Mouse (Mus musculus) retina, postnatal 1 day (tissue): Measurements from ENCODE around the gene Scrt2.
A peak's percentile ranks its signal among the peaks of the same experiment; 100 is the strongest.
"Not testable (repeated sequence)": the region's sequence is repeated elsewhere in the genome, so short reads cannot be mapped to it uniquely, and the experiment has no call there.

Experiments
- DNase-seq: peaks from one replicate; pipeline ENCODE4 v3.0.0-alpha.2; 2012

Gene Scrt2

DNA sequence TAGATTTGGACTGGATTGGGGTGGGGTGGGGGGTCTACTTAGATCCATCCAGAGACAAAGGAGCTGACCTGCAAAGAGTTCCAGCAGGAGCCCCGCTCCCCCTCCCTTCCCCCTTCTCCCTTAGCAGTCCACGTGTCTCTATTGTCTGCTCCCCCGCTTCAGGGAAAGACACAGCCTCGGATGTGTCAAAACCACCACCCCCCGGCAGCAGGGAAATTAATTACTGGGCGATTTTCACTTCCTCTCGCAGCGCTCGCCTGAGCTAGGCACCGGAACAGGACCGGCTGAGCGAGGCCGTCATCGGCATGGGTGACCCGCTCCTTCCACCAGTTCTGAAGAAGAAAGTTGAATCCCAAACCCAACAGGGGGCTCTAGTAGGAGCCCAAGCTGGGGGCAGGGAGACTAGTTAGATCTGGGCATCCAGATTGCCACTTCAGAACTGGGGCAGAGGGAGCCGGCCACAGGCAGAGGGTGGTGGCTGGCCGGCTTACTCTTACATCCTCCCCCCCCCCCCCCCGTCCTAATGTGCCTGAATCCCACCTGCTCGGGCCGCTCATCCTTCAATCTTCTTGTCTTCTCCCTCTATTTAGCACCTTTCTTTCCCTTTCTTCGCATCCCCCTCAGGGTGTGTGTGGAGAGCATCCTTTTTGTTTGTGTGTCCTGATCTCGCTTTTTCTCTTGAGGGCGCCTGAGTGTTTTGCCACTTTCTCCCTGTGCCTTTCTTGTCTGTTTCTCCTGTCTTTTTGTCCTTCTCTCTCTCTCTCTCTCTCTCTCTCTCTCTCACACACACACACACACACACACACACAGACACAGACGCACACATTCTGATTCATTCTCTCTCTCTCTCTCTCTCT is at the start of gene Scrt2:
Gene Scrt2 (plus strand): TSS at position 845 of the 857 bp plus-strand sequence.
- peak; percentile 89 for DNase-seq

DNA sequence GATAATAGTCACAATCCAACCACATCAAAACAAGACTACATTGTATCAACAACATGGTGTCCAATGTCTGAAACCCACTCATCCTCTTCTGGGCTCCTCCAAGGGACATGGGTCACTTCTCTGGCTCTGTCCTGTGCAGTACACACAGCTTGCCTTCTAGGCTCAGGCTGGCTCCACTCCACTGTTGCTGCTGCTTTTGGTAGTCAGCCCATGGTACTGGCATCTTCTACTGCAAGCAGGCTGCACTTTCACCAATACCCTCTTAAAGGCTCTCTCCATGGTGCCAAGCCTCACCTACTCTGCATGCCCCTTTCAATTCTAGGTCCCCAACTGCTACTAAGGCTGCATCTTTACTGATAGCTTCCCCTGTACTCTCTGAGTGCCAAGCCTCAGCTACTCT is 41.2 kb upstream of the Scrt2 start:
- DNase-seq: no peak

- peak; percentile 73 for DNase-seq
Measured at GRCm38 (mm10) chr2:152047116-152048002, 34.0 kb upstream of the Scrt2 start.

DNA sequence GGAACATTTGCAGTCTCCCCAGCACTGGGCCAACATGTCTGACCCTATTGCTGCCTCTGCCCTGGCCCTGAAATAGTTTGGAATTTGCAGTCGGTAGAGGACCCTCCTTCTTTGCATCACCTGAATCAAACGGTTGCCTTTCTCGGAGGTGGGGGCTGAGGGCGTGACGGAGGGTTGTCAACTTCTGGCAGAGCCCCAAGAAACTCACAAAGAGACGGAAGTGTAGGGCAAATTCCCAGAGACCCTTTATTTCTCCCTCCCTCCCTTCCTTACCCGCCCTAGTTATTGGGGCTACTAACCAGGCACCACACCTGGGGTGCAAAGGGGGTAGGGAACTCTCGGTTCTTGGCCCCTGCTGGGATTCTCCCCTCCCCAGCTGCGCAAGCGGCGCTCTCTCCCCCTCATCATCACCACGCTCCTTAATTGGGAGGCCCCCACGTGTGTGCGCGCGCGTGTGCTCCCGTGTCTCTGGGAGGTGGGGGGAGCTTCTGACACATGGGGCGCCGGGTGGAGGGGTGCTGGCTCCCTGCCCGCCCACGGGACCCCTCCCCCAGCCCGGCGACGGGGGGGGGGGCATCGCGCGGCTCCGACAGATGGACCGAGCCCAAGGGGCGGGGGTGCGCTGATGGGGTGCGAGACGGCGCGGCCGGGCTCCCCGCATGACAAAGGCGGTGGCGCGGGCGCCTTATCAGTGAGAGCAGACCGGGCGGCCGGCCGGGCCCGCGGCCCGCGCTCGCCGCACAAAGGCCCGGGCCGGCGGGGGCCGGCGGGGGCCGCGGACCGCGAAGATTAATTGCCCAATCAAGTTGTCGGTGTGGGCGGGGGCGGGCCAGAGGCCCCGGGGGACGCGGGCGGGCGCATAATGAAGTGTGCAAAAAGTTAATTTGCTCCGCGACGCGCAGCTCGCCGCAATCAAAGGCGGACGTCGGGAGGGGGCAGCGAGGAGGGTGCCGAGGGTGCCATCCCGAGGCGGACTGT is 33.0 kb upstream of the Scrt2 start:
- peak; percentile 73 for DNase-seq

- DNase-seq: peak; percentile 68
Measured at GRCm38 (mm10) chr2:152048981-152049441, 32.3 kb upstream of the Scrt2 start.

- no peak for DNase-seq
Measured at GRCm38 (mm10) chr2:152049611-152050270, 31.6 kb upstream of the Scrt2 start.

- DNase-seq: peak; percentile 45
Measured at GRCm38 (mm10) chr2:152050316-152050715, 31.0 kb upstream of the Scrt2 start.

GRCm38 (mm10) chr2:152051985-152052384 is 29.3 kb upstream of the Scrt2 start:
- no peak for DNase-seq

GRCm38 (mm10) chr2:152055406-152055805 is 25.9 kb upstream of the Scrt2 start:
- no peak for DNase-seq

GRCm38 (mm10) chr2:152056368-152057251 is 24.7 kb upstream of the Scrt2 start:
- DNase-seq: no peak

DNA sequence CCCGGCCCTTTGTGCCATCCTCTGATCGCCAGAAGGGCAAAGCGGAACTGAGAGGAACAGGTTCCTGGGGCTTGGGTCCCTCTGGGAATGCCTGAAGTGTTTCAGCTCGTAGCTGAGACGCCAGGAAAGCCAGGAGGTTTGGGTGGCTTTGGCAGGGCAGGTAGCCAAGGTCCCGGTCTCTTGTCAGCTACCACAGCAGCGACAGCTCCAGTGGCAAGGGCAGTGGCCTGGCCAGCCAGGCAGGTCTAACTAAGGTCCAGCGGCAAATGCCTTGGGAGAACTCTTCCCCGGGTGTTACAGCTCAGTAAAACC is 24.1 kb upstream of the Scrt2 start:
- DNase-seq: no peak

GRCm38 (mm10) chr2:152062817-152063216 is 18.5 kb upstream of the Scrt2 start:
- DNase-seq: not testable (repeated sequence)

DNA sequence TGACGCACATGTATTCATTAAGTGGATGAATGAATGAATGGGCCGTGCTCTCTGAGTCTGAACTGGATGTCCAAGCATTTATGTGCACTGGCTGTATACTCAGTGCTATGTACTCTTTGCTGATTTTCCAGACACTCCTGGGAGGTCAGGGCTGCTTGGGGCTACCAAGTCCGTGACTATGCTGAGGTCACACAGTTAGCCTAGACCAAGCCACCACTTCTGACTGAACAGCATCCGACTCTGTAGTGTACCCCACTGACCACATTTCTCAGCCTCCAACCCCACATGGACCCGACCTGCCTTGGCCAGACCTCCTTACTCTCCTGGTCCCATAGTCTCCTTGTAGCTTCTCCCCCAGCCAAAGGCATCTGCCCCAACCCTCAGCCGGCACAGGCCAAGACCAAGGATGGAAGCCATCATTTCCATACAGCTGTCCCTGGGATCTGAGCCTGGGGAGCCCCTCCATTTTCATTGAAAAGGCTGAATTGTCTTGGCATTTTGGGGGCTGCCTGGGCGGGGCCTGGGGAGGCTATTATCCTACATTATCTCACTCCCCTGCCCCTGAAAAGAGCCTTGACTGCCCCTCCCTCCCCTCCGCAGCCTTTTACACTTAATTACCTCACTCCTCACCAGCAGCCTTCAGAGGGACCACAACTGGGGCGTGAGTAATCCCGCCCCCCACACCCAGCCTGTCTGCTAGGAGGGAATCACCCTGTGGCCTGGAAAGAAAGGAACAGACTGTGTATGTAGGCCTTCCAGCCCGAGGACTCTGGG is 12.5 kb upstream of the Scrt2 start:
- peak; percentile 97 for DNase-seq

GRCm38 (mm10) chr2:152069434-152069786 is 11.9 kb upstream of the Scrt2 start:
- no peak for DNase-seq

GRCm38 (mm10) chr2:152069941-152070340 is 11.4 kb upstream of the Scrt2 start:
- DNase-seq: no peak

- no peak for DNase-seq
Measured at GRCm38 (mm10) chr2:152074521-152074920, 6.8 kb upstream of the Scrt2 start.

DNA sequence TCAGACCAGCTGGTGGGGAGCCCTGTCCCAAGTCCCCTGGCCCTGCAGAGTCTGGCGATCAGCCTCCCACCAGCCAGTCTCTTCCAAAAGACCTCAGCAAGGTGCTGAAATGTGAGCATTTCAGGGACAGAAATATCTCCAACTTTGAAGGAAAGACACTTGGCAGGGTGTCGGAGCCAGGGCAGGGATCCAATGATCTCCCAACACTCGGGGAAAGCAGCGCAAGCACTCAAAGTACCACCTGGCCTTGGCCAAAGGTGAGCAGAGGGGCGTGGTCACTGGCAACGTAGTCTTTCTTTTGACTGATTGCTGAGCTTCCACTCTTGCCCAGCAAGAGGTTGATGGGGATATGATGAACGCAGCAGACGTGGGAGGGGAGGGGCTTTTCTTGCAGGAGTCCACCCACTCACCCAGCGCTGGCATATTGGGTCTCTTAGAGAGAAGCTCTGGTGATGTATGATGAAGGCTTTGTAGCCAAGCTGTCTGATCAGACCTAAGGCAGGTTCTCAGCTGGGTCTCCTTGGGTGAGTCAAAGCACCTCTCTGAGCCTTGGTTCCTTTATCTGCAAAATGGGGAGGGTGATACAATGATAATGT is 5.9 kb upstream of the Scrt2 start:
- DNase-seq: no peak

- no peak for DNase-seq
Measured at GRCm38 (mm10) chr2:152077337-152077736, 4.0 kb upstream of the Scrt2 start.

- peak; percentile 87 for DNase-seq
Measured at GRCm38 (mm10) chr2:152081641-152082448, 516 bp downstream of the Scrt2 start.
